Mouse (Mus musculus): Measurements from ENCODE around the gene Sec14l3.

DNA sequence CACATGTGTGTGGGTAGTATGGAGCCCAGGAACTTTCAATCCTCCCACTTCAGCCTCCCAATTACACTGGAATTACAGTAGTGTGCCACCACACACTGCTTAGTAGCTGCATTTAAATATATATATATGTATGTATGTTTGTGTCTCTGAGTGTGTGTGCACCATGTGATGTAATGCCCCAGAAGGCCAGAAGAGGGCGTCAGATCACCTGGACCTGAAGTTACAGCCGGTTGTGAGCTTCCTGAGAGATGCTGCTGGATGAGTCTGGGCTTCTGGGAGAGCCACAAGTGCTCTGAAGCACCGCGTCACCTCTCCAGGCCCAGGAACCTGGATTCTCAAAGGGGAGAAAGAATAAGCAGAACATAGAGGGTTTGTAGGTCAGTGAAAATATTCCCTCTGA is 35.3 kb upstream of the Sec14l3 start:
- TF ChIP-seq CTCF (IDR thresholded peaks at IDR 0.05; ENCODE audit: low read depth, low read length) (no peak), POLR2A (IDR thresholded peaks at IDR 0.05; ENCODE audit: borderline replicate concordance, low read depth, low read length) (no peak)
